13 mouse cellular contexts compared by ENCODE assay signal in the genomic region with DNA sequence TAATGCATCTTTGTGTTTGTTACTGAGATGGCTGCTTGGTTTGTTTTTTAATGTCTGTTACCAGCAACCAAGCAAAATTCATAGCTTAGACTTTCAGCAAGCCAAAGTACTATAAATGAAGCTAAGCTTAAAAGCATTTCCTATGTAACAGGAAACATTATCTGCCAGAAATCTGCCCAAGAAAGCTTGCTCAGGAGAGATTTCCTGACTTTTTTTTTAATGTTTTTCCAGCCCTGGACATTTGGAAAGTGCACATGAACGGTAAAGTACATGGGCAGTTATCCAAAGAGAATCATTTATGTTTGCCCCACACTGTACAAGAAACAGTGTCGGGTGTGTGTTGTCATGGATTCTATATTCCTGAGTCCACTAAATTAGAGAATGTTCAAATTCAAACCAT.
DNase-seq lines count a peak whose midpoint lies in the region; ATAC-seq and TF ChIP-seq lines count a peak whose summit lies in the region.
"Had no signal": no experiment of that assay in that cellular context is flagged by ENCODE, and none has a peak within 500 bp of the region (broad histone marks: within the 10 kb centered on the region; RNA-seq: fewer than 3 reads in every experiment).

No protein-coding gene starts in this region.

- no peaks in the 10 kb centered on the region for H3K9me3 ChIP-seq in intestine, embryonic 14.5 days (ENCODE audit: control insufficient read depth, low read length)
- no peaks in the 10 kb centered on the region for H3K9me3 ChIP-seq in intestine, postnatal 0 days (ENCODE audit: control insufficient read depth)
- H3K9me3 ChIP-seq in lung, embryonic 15.5 days = no peaks in the 10 kb centered on the region
- no peaks in the 10 kb centered on the region for H3K9me3 ChIP-seq in heart, embryonic 13.5 days
- H3K9me3 ChIP-seq in stomach, embryonic 16.5 days (replicated peaks; ENCODE audit: control insufficient read depth, low read length) = no peaks in the 10 kb centered on the region
- H3K9me3 ChIP-seq: forebrain, embryonic 15.5 days; hindbrain, embryonic 13.5 days had no signal

- H3K27me3 ChIP-seq in intestine, embryonic 14.5 days (replicated peaks; ENCODE audit: control insufficient read depth, insufficient read depth, low read length) = no peaks in the 10 kb centered on the region
- no peaks in the 10 kb centered on the region for H3K27me3 ChIP-seq in intestine, postnatal 0 days (replicated peaks; ENCODE audit: control insufficient read depth, insufficient read depth, low read length)
- no peaks in the 10 kb centered on the region for H3K27me3 ChIP-seq in lung, embryonic 15.5 days
- H3K27me3 ChIP-seq in heart, embryonic 13.5 days (replicated peaks) = no peaks in the 10 kb centered on the region
- H3K27me3 ChIP-seq in stomach, embryonic 16.5 days (ENCODE audit: control insufficient read depth, insufficient read depth, low read length) = no peaks in the 10 kb centered on the region
- H3K27me3 ChIP-seq: forebrain, embryonic 15.5 days; hindbrain, embryonic 13.5 days had no signal

- 0 out of 2 replicates have a peak overlapping the region, but pooled peaks have one; percentile 27 for H3K27ac ChIP-seq in intestine, embryonic 14.5 days (ENCODE audit: low read depth)
- no peak overlapping the region for H3K27ac ChIP-seq in intestine, postnatal 0 days (ENCODE audit: low read depth, low read length)
- peak overlapping the region; percentile 32 for H3K27ac ChIP-seq in lung, embryonic 15.5 days
- H3K27ac ChIP-seq in heart, embryonic 13.5 days (replicated peaks) = peak overlapping the region; percentile 53
- peak overlapping the region; percentile 46; the same call in 1 of the 2 replicates for H3K27ac ChIP-seq in stomach, embryonic 16.5 days (ENCODE audit: low read length)
- H3K27ac ChIP-seq: forebrain, embryonic 15.5 days; hindbrain, embryonic 13.5 days had no signal

- H3K36me3 ChIP-seq in intestine, embryonic 14.5 days (ENCODE audit: control insufficient read depth, insufficient read depth, low read length) = no peaks in the 10 kb centered on the region
- no peaks in the 10 kb centered on the region for H3K36me3 ChIP-seq in intestine, postnatal 0 days (ENCODE audit: control insufficient read depth, insufficient read depth)
- H3K36me3 ChIP-seq in lung, embryonic 15.5 days = no peaks in the 10 kb centered on the region
- H3K36me3 ChIP-seq in heart, embryonic 13.5 days = no peaks in the 10 kb centered on the region
- no peaks in the 10 kb centered on the region for H3K36me3 ChIP-seq in stomach, embryonic 16.5 days (ENCODE audit: control insufficient read depth, insufficient read depth, low read length)
- H3K36me3 ChIP-seq: forebrain, embryonic 15.5 days; hindbrain, embryonic 13.5 days had no signal

- DNase-seq in intestine, embryonic 14.5 days (ENCODE audit: low spot score) = peak; percentile 33
- no peak for DNase-seq in lung, adult 18-20 months
- DNase-seq in layer of hippocampus, adult 8-10 months (ENCODE audit: low spot score in 2 of 2) = no peak
- DNase-seq: adrenal gland, postnatal 14 days; liver; spleen, adult 18-20 months had no signal

- no peak for TF ChIP-seq CTCF in intestine, postnatal 0 days (IDR thresholded peaks at IDR 0.05; ENCODE audit: low read depth)

- H3K4me3 ChIP-seq in intestine, embryonic 14.5 days (ENCODE audit: low read depth, low read length) = no peak overlapping the region
- H3K4me3 ChIP-seq in intestine, postnatal 0 days (ENCODE audit: low read depth, low read length) = no peak overlapping the region
- no peak overlapping the region for H3K4me3 ChIP-seq in lung, embryonic 15.5 days
- no peak overlapping the region for H3K4me3 ChIP-seq in heart, embryonic 13.5 days
- no peak overlapping the region for H3K4me3 ChIP-seq in stomach, embryonic 16.5 days (replicated peaks; ENCODE audit: low read length)
- H3K4me3 ChIP-seq: forebrain, embryonic 15.5 days; hindbrain, embryonic 13.5 days had no signal

- H3K4me2 ChIP-seq in intestine, embryonic 14.5 days (ENCODE audit: low read length) = no peak overlapping the region
- no peak overlapping the region for H3K4me2 ChIP-seq in intestine, postnatal 0 days (replicated peaks; ENCODE audit: low read depth)
- no peak overlapping the region for H3K4me2 ChIP-seq in lung, embryonic 15.5 days
- H3K4me2 ChIP-seq in heart, embryonic 13.5 days = no peak overlapping the region
- no peak overlapping the region for H3K4me2 ChIP-seq in stomach, embryonic 16.5 days (ENCODE audit: low read depth, low read length)
- H3K4me2 ChIP-seq: forebrain, embryonic 15.5 days; hindbrain, embryonic 13.5 days; midbrain, embryonic 11.5 days had no signal

- no peaks in the 10 kb centered on the region; the same call in 1 of the 2 replicates for H3K4me1 ChIP-seq in intestine, embryonic 14.5 days (replicated peaks; ENCODE audit: control insufficient read depth, insufficient read depth, low read length)
- H3K4me1 ChIP-seq in intestine, postnatal 0 days (replicated peaks; ENCODE audit: control insufficient read depth, insufficient read depth, low read length) = no peaks in the 10 kb centered on the region
- peaks cover 23% of the 10 kb centered on the region for H3K4me1 ChIP-seq in lung, embryonic 15.5 days
- H3K4me1 ChIP-seq in heart, embryonic 13.5 days = peaks cover 29% of the 10 kb centered on the region
- peaks cover 3% of the 10 kb centered on the region; the same call in 1 of the 2 replicates for H3K4me1 ChIP-seq in stomach, embryonic 16.5 days (ENCODE audit: control insufficient read depth, insufficient read depth, low read length)

- H3K9ac ChIP-seq in intestine, embryonic 14.5 days (ENCODE audit: low read length) = no peak overlapping the region
- H3K9ac ChIP-seq in intestine, postnatal 0 days (ENCODE audit: low read depth, low read length) = no peak overlapping the region
- no peak overlapping the region for H3K9ac ChIP-seq in lung, embryonic 15.5 days
- H3K9ac ChIP-seq in heart, embryonic 13.5 days = no peak overlapping the region
- H3K9ac ChIP-seq in stomach, embryonic 16.5 days (ENCODE audit: low read length) = no peak overlapping the region
- H3K9ac ChIP-seq: forebrain, embryonic 15.5 days; hindbrain, embryonic 13.5 days had no signal

- no peak for ATAC-seq in intestine, embryonic 14.5 days (replicated peaks; ENCODE audit: low FRiP score, low TSS enrichment, low read depth)
- ATAC-seq in intestine, postnatal 0 days = no peak
- no peak for ATAC-seq in lung, embryonic 15.5 days (ENCODE audit: borderline replicate concordance, extremely low read depth, low FRiP score, low TSS enrichment)
- no peak for ATAC-seq in heart, embryonic 13.5 days (ENCODE audit: extremely low read depth, insufficient number of reproducible peaks, low FRiP score, low TSS enrichment)
- no peak for ATAC-seq in stomach, embryonic 16.5 days (ENCODE audit: insufficient read depth, low FRiP score)
- ATAC-seq: forebrain, embryonic 15.5 days had no signal

- 51% methylated on average over 2 of the region's 2 CpGs for WGBS in intestine, embryonic 14.5 days
- WGBS in intestine, postnatal 0 days = 64% methylated on average over 2 of the region's 2 CpGs
- WGBS in lung, embryonic 15.5 days = 41% methylated on average over 2 of the region's 2 CpGs
- 47% methylated on average over 2 of the region's 2 CpGs for WGBS in heart, embryonic 13.5 days
- WGBS in stomach, embryonic 16.5 days = 43% methylated on average over 2 of the region's 2 CpGs
